Mouse (Mus musculus): ENCODE data around the gene Strn. TPM values are rescaled to one million over a fixed set of nuclear protein-coding genes. Genes with fewer than 3 reads are reported as not detected.

Strn gene
- total and polyA plus RNA-seq, 2 experiments from 2014 or later = 4.4 to 22.2 TPM

DNA sequence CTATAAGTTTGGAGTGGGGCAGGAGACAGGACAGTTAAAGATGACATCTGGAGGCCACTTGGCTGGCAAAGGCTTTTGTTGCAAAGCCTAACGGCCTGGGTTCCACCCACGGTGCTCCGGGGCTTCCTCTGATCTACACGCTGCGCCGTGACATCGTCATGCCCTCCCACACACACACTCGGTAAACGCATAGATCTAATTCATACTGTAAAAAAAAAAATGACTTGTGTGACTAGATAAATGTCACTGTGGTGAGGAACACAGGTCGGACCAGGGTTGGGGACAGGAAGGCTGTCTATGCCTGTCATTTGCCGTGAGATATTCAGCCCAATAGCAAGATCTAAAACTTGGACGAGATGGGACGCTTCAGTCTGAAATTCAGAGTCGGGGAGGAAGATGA is 134.7 kb downstream of the Strn start:
- no peaks in the 10 kb centered on the region for H3K36me3 ChIP-seq (ENCODE audit: insufficient read depth, low read length)
- WGBS = 80% methylated on average over 14 of the region's 14 CpGs
- TF ChIP-seq CTCF (IDR thresholded peaks at IDR 0.05; ENCODE audit: low read depth) = no peak
- ATAC-seq (no peak), DNase-seq (ENCODE audit: low spot score) (no peak)
- H3K9ac ChIP-seq (replicated peaks; ENCODE audit: low read length) = no peak overlapping the region
- H3K27me3 ChIP-seq (ENCODE audit: insufficient read depth, low read length) = no peaks in the 10 kb centered on the region
- no peaks in the 10 kb centered on the region for H3K4me1 ChIP-seq (ENCODE audit: insufficient read depth, low read length)
- H3K4me2 ChIP-seq (ENCODE audit: low read depth, low read length) = no peak overlapping the region
- H3K27ac ChIP-seq = no peak overlapping the region
- no peak overlapping the region for H3K4me3 ChIP-seq (ENCODE audit: low read length)
- no peaks in the 10 kb centered on the region for H3K9me3 ChIP-seq (ENCODE audit: low read length)

- H3K27ac ChIP-seq = 0 out of 2 replicates have a peak overlapping the region, but pooled peaks have one; percentile 4
- peak; percentile 54 for DNase-seq (ENCODE audit: low spot score)
- WGBS = 62% methylated on average over 12 of the region's 12 CpGs
- no peak overlapping the region for H3K4me2 ChIP-seq (ENCODE audit: low read depth, low read length)
- H3K9ac ChIP-seq (replicated peaks; ENCODE audit: low read length) = no peak overlapping the region
- H3K4me1 ChIP-seq (ENCODE audit: insufficient read depth, low read length) = no peaks in the 10 kb centered on the region
- H3K9me3 ChIP-seq (ENCODE audit: low read length) = no peaks in the 10 kb centered on the region
- no peak for TF ChIP-seq CTCF (IDR thresholded peaks at IDR 0.05; ENCODE audit: low read depth)
- no peak overlapping the region for H3K4me3 ChIP-seq (ENCODE audit: low read length)
- peak; percentile 53; the same call in 1 of the 2 replicates for ATAC-seq
- no peaks in the 10 kb centered on the region for H3K36me3 ChIP-seq (ENCODE audit: insufficient read depth, low read length)
- H3K27me3 ChIP-seq (ENCODE audit: insufficient read depth, low read length) = no peaks in the 10 kb centered on the region
Measured at GRCm38 (mm10) chr17:78601601-78602000, 135.4 kb downstream of the Strn start.

- no peak for TF ChIP-seq CTCF (IDR thresholded peaks at IDR 0.05; ENCODE audit: low read depth)
- Histone ChIP-seq H3K9ac (replicated peaks; ENCODE audit: low read length) (no peak overlapping the region), H3K4me2 (ENCODE audit: low read depth, low read length) (no peak overlapping the region), H3K36me3 (ENCODE audit: insufficient read depth, low read length) (no peaks in the 10 kb centered on the region), H3K27ac (no peak overlapping the region), H3K4me3 (ENCODE audit: low read length) (no peak overlapping the region), H3K4me1 (ENCODE audit: insufficient read depth, low read length) (no peaks in the 10 kb centered on the region), H3K9me3 (ENCODE audit: low read length) (no peaks in the 10 kb centered on the region), H3K27me3 (ENCODE audit: insufficient read depth, low read length) (no peaks in the 10 kb centered on the region)
- WGBS = 74% methylated on average over 6 of the region's 6 CpGs
- DNase-seq (ENCODE audit: low spot score) = no peak
- ATAC-seq = no peak
Measured at GRCm38 (mm10) chr17:78601042-78601441, 136.0 kb downstream of the Strn start.

Other genes starting within 250 kb of the Strn start
- gene Vit, start 229.1 kb downstream of the Strn start, total RNA-seq (2014; rRNA removed) = 8.3 and 10.4 TPM in 2 replicates
- gene Vit, start 229.1 kb downstream of the Strn start, polyA plus RNA-seq (2015; fragmentation: Nextera tagmentation; extraction: Ambion mirVana) = 8.7 and 9.7 TPM in 2 replicates
- gene Heatr5b, start 98.2 kb upstream of the Strn start, total RNA-seq (2014; rRNA removed) = 38.9 and 48.1 TPM in 2 replicates
- 9.0 and 9.5 TPM in 2 replicates for gene Heatr5b, start 98.2 kb upstream of the Strn start, polyA plus RNA-seq (2015; fragmentation: Nextera tagmentation; extraction: Ambion mirVana)
- 8.9 and 10.3 TPM in 2 replicates for gene Gpatch11, start 98.4 kb upstream of the Strn start, total RNA-seq (2014; rRNA removed)
- gene Gpatch11, start 98.4 kb upstream of the Strn start, polyA plus RNA-seq (2015; fragmentation: Nextera tagmentation; extraction: Ambion mirVana) = 50.2 and 57.0 TPM in 2 replicates
- gene Eif2ak2, start 145.4 kb upstream of the Strn start, total RNA-seq (2014; rRNA removed) = 5.1 and 6.3 TPM in 2 replicates
- gene Eif2ak2, start 145.4 kb upstream of the Strn start, polyA plus RNA-seq (2015; fragmentation: Nextera tagmentation; extraction: Ambion mirVana) = 5.1 and 7.8 TPM in 2 replicates
- gene Sult6b1, start 169.8 kb upstream of the Strn start, total RNA-seq (2014; rRNA removed) = not detected in 2 replicates
- gene Sult6b1, start 169.8 kb upstream of the Strn start, polyA plus RNA-seq (2015; fragmentation: Nextera tagmentation; extraction: Ambion mirVana) = 0.39 and 0.55 TPM in 2 replicates
- 18.5 and 32.6 TPM in 2 replicates for gene Cebpzos, start 179.3 kb upstream of the Strn start, total RNA-seq (2014; rRNA removed)
- 140 and 149 TPM in 2 replicates for gene Cebpzos, start 179.3 kb upstream of the Strn start, polyA plus RNA-seq (2015; fragmentation: Nextera tagmentation; extraction: Ambion mirVana)
- gene Cebpz, start 199.9 kb upstream of the Strn start, total RNA-seq (2014; rRNA removed) = 11.0 and 13.5 TPM in 2 replicates
- 46.4 and 54.0 TPM in 2 replicates for gene Cebpz, start 199.9 kb upstream of the Strn start, polyA plus RNA-seq (2015; fragmentation: Nextera tagmentation; extraction: Ambion mirVana)
- gene Ndufaf7, start 199.9 kb upstream of the Strn start, total RNA-seq (2014; rRNA removed) = 19.7 and 28.3 TPM in 2 replicates
- 59.9 and 61.6 TPM in 2 replicates for gene Ndufaf7, start 199.9 kb upstream of the Strn start, polyA plus RNA-seq (2015; fragmentation: Nextera tagmentation; extraction: Ambion mirVana)

All from hindbrain, postnatal 0 days (tissue).